Comparison of ENCODE assay signal across 29 mouse cellular contexts in genomic region chr9:32030203-32030602, GRCm38 (mm10).
"Had no signal": no experiment of that assay in that cellular context is flagged by ENCODE, and none has a peak within 500 bp of the region (broad histone marks: within the 10 kb centered on the region; RNA-seq: fewer than 3 reads in every experiment).

No protein-coding gene starts in this region.

- H3K27ac ChIP-seq: limb, embryonic 10.5 days; limb, embryonic 12.5 days; limb, embryonic 13.5 days; limb, embryonic 15.5 days; liver, embryonic 12.5 days; liver, embryonic 13.5 days; liver, embryonic 14.5 days; liver, embryonic 15.5 days; lung, embryonic 15.5 days; macrophage; midbrain, embryonic 10.5 days; midbrain, embryonic 12.5 days; midbrain, embryonic 13.5 days had no signal

- H3K4me2 ChIP-seq: limb, embryonic 12.5 days; limb, embryonic 13.5 days; limb, embryonic 15.5 days; liver, embryonic 11.5 days; liver, embryonic 12.5 days; liver, embryonic 13.5 days; liver, embryonic 15.5 days; lung, embryonic 14.5 days; lung, embryonic 15.5 days; midbrain, embryonic 11.5 days; midbrain, embryonic 12.5 days; midbrain, embryonic 13.5 days; midbrain, embryonic 15.5 days had no signal

- H3K27me3 ChIP-seq: limb, embryonic 12.5 days; limb, embryonic 13.5 days; limb, embryonic 15.5 days; lung, embryonic 15.5 days; midbrain, embryonic 12.5 days; midbrain, embryonic 13.5 days; midbrain, embryonic 15.5 days had no signal

- H3K9me3 ChIP-seq: limb, embryonic 10.5 days; limb, embryonic 12.5 days; limb, embryonic 13.5 days; limb, embryonic 15.5 days; liver, embryonic 12.5 days; liver, embryonic 13.5 days; liver, embryonic 15.5 days; lung, embryonic 15.5 days; megakaryocyte, embryonic 14.5 days; midbrain, embryonic 10.5 days; midbrain, embryonic 12.5 days; midbrain, embryonic 13.5 days; midbrain, embryonic 15.5 days had no signal

- DNase-seq: liver; liver, embryonic 13.5 days; liver, postnatal 0 days; lung, adult 18-20 months; lung, adult 2 months; lung, embryonic 14.5 days; lung, postnatal 14 days; lung, postnatal 36 days; lung, postnatal 4 days; midbrain, embryonic 14.5 days had no signal

- H3K9ac ChIP-seq: limb, embryonic 12.5 days; limb, embryonic 13.5 days; limb, embryonic 15.5 days; liver, embryonic 12.5 days; liver, embryonic 13.5 days; liver, embryonic 14.5 days; liver, embryonic 15.5 days; liver, postnatal 0 days; lung, embryonic 14.5 days; lung, embryonic 15.5 days; midbrain, embryonic 12.5 days; midbrain, embryonic 13.5 days; midbrain, embryonic 15.5 days had no signal

- ATAC-seq: liver, embryonic 12.5 days; liver, postnatal 0 days; lung, postnatal 0 days; midbrain, embryonic 13.5 days; midbrain, embryonic 15.5 days; midbrain, embryonic 16.5 days had no signal

- H3K36me3 ChIP-seq: limb, embryonic 10.5 days; limb, embryonic 12.5 days; limb, embryonic 13.5 days; limb, embryonic 15.5 days; liver, embryonic 12.5 days; liver, embryonic 13.5 days; liver, embryonic 15.5 days; lung, embryonic 15.5 days; midbrain, embryonic 10.5 days; midbrain, embryonic 12.5 days; midbrain, embryonic 13.5 days; midbrain, embryonic 15.5 days had no signal

- H3K4me3 ChIP-seq: limb, embryonic 10.5 days; limb, embryonic 12.5 days; limb, embryonic 13.5 days; limb, embryonic 15.5 days; liver, embryonic 12.5 days; liver, embryonic 13.5 days; liver, embryonic 15.5 days; lung, embryonic 15.5 days; megakaryocyte, embryonic 14.5 days; midbrain, embryonic 10.5 days; midbrain, embryonic 12.5 days; midbrain, embryonic 13.5 days; midbrain, embryonic 15.5 days; myocyte had no signal
